ENCODE assay signal across 26 mouse cellular contexts in genomic region chr7:83982566-83982965, GRCm38 (mm10).
A peak's percentile ranks its signal among the peaks of the same experiment; 100 is the strongest.
DNase-seq lines count a peak whose midpoint lies in the region; ATAC-seq and TF ChIP-seq lines count a peak whose summit lies in the region.
"Had no signal": no experiment of that assay in that cellular context is flagged by ENCODE, and none has a peak within 500 bp of the region (broad histone marks: within the 10 kb centered on the region; RNA-seq: fewer than 3 reads in every experiment).

No protein-coding gene starts in this region.

- TF ChIP-seq EP300 in lung, postnatal 0 days (IDR thresholded peaks at IDR 0.05), result no peak

- H3K27ac ChIP-seq in embryonic facial prominence, embryonic 14.5 days (replicated peaks; ENCODE audit: low read depth, low read length), result no peak overlapping the region
- H3K27ac ChIP-seq in embryonic facial prominence, embryonic 10.5 days (replicated peaks), result no peak overlapping the region
- H3K27ac ChIP-seq in lung, postnatal 0 days (ENCODE audit: low read length), result no peak overlapping the region
- H3K27ac ChIP-seq in stomach, embryonic 14.5 days (ENCODE audit: low read length), result no peak overlapping the region
- H3K27ac ChIP-seq: heart, embryonic 13.5 days; hindbrain, embryonic 14.5 days; kidney, embryonic 15.5 days; layer of hippocampus, adult 2 months; left cerebral cortex, adult 2 months; limb, embryonic 12.5 days; liver, embryonic 15.5 days had no signal

- peak; percentile 30 for DNase-seq in embryonic facial prominence, embryonic 14.5 days (ENCODE audit: low spot score)
- no peak for DNase-seq in embryonic facial prominence, embryonic 10.5 days (ENCODE audit: low spot score)
- peak; percentile 53 for DNase-seq in lung, postnatal 0 days (ENCODE audit: low spot score)
- no peak for DNase-seq in lung, adult 2 months
- DNase-seq in gastrocnemius, postnatal 10 days, result no peak
- no peak for DNase-seq in c-Kit-positive CD71-positive TER-119-positive erythroid progenitor cells, embryonic 14.5 days (ENCODE audit: low spot score)
- DNase-seq: adrenal gland, adult 2 months; adrenal gland, postnatal 36 days; cerebellum, adult 2 months; cerebellum, postnatal 14 days; heart, postnatal 10 days; kidney, adult 11 months; kidney, postnatal 25 days; midbrain, embryonic 14.5 days; retina, postnatal 1 day; right cerebral cortex, postnatal 25 days had no signal

- 76% methylated on average over 2 of the region's 2 CpGs for WGBS in embryonic facial prominence, embryonic 14.5 days
- WGBS in embryonic facial prominence, embryonic 10.5 days, result 83% methylated on average over 2 of the region's 2 CpGs
- WGBS in lung, postnatal 0 days, result 52% methylated on average over 2 of the region's 2 CpGs
- 68% methylated on average over 2 of the region's 2 CpGs for WGBS in lung, adult 2 months
- WGBS in stomach, embryonic 14.5 days, result 91% methylated on average over 2 of the region's 2 CpGs

- H3K9ac ChIP-seq in embryonic facial prominence, embryonic 14.5 days (ENCODE audit: low read depth, low read length), result no peak overlapping the region
- no peak overlapping the region for H3K9ac ChIP-seq in lung, postnatal 0 days (replicated peaks; ENCODE audit: low read depth)
- H3K9ac ChIP-seq in stomach, embryonic 14.5 days (replicated peaks; ENCODE audit: low read depth, low read length), result no peak overlapping the region
- H3K9ac ChIP-seq: heart, embryonic 13.5 days; hindbrain, embryonic 14.5 days; kidney, embryonic 15.5 days; limb, embryonic 12.5 days; liver, embryonic 15.5 days had no signal

- no peak for TF ChIP-seq POLR2A in lung, adult 2 months (IDR thresholded peaks at IDR 0.05; ENCODE audit: borderline replicate concordance, extremely low read depth, low read depth, low read length)

- no peak for ATAC-seq in embryonic facial prominence, embryonic 14.5 days (ENCODE audit: low read depth)
- peak; percentile 56 for ATAC-seq in lung, postnatal 0 days
- ATAC-seq in stomach, embryonic 14.5 days (ENCODE audit: insufficient number of reproducible peaks, insufficient read depth, low FRiP score, low read depth), result 0 out of 2 replicates have a peak, but pooled peaks have one; percentile 14
- ATAC-seq: activated CD4-positive, CD25-positive, alpha-beta regulatory T cell, adult 4 months; forebrain, embryonic 16.5 days had no signal

- H3K4me2 ChIP-seq in embryonic facial prominence, embryonic 14.5 days (ENCODE audit: low read depth, low read length), result no peak overlapping the region
- no peak overlapping the region for H3K4me2 ChIP-seq in lung, postnatal 0 days (replicated peaks; ENCODE audit: low read depth, low read length)
- no peak overlapping the region for H3K4me2 ChIP-seq in stomach, embryonic 14.5 days (replicated peaks; ENCODE audit: low read depth, low read length)
- H3K4me2 ChIP-seq: heart, embryonic 13.5 days; hindbrain, embryonic 14.5 days; kidney, embryonic 15.5 days; limb, embryonic 12.5 days; liver, embryonic 15.5 days had no signal

- H3K9me3 ChIP-seq in embryonic facial prominence, embryonic 14.5 days (ENCODE audit: control insufficient read depth, low read length), result no peaks in the 10 kb centered on the region
- H3K9me3 ChIP-seq in embryonic facial prominence, embryonic 10.5 days, result no peaks in the 10 kb centered on the region
- no peaks in the 10 kb centered on the region for H3K9me3 ChIP-seq in lung, postnatal 0 days (ENCODE audit: low read length)
- no peaks in the 10 kb centered on the region for H3K9me3 ChIP-seq in stomach, embryonic 14.5 days (ENCODE audit: control insufficient read depth, low read depth, low read length)
- H3K9me3 ChIP-seq: heart, embryonic 13.5 days; kidney, embryonic 15.5 days; limb, embryonic 12.5 days; liver, embryonic 15.5 days had no signal

- no peak for TF ChIP-seq CTCF in lung, postnatal 0 days (IDR thresholded peaks at IDR 0.05)
- TF ChIP-seq CTCF in lung, adult 2 months (IDR thresholded peaks at IDR 0.05; ENCODE audit: insufficient read depth, low read length), result no peak

- H3K4me3 ChIP-seq in embryonic facial prominence, embryonic 14.5 days (ENCODE audit: low read depth, low read length), result no peak overlapping the region
- no peak overlapping the region for H3K4me3 ChIP-seq in embryonic facial prominence, embryonic 10.5 days
- H3K4me3 ChIP-seq in lung, postnatal 0 days (ENCODE audit: low read depth, low read length), result no peak overlapping the region
- H3K4me3 ChIP-seq in lung, adult 2 months (replicated peaks; ENCODE audit: extremely low read depth, low read depth, low read length), result no peak overlapping the region
- no peak overlapping the region for H3K4me3 ChIP-seq in stomach, embryonic 14.5 days (ENCODE audit: low read depth, low read length)
- H3K4me3 ChIP-seq: heart, embryonic 13.5 days; kidney, embryonic 15.5 days; layer of hippocampus, adult 2 months; left cerebral cortex, adult 2 months; limb, embryonic 12.5 days; liver, embryonic 15.5 days had no signal

- no peaks in the 10 kb centered on the region for H3K4me1 ChIP-seq in embryonic facial prominence, embryonic 14.5 days (ENCODE audit: control insufficient read depth, insufficient read depth, low read length)
- no peaks in the 10 kb centered on the region for H3K4me1 ChIP-seq in embryonic facial prominence, embryonic 10.5 days
- H3K4me1 ChIP-seq in lung, postnatal 0 days (ENCODE audit: insufficient read depth, low read depth, low read length), result no peaks in the 10 kb centered on the region
- no peaks in the 10 kb centered on the region for H3K4me1 ChIP-seq in lung, adult 2 months (ENCODE audit: control insufficient read depth, insufficient read depth, low read length)
- no peaks in the 10 kb centered on the region for H3K4me1 ChIP-seq in stomach, embryonic 14.5 days (ENCODE audit: control insufficient read depth, insufficient read depth, low read length)
- H3K4me1 ChIP-seq: kidney, embryonic 15.5 days; limb, embryonic 12.5 days; liver, embryonic 15.5 days had no signal

- no peaks in the 10 kb centered on the region for H3K27me3 ChIP-seq in embryonic facial prominence, embryonic 14.5 days (replicated peaks; ENCODE audit: control insufficient read depth, insufficient read depth, low read length)
- no peaks in the 10 kb centered on the region for H3K27me3 ChIP-seq in embryonic facial prominence, embryonic 10.5 days (replicated peaks; ENCODE audit: low read depth, poor library complexity, severe bottlenecking)
- no peaks in the 10 kb centered on the region for H3K27me3 ChIP-seq in lung, postnatal 0 days (replicated peaks; ENCODE audit: insufficient read depth, low read length)
- H3K27me3 ChIP-seq in stomach, embryonic 14.5 days (ENCODE audit: control insufficient read depth, insufficient read depth, low read length), result no peaks in the 10 kb centered on the region
- H3K27me3 ChIP-seq: heart, embryonic 13.5 days; kidney, embryonic 15.5 days; limb, embryonic 12.5 days; liver, embryonic 15.5 days had no signal

- no peaks in the 10 kb centered on the region for H3K36me3 ChIP-seq in embryonic facial prominence, embryonic 14.5 days (ENCODE audit: control insufficient read depth, insufficient read depth, low read length)
- H3K36me3 ChIP-seq in embryonic facial prominence, embryonic 10.5 days (replicated peaks), result no peaks in the 10 kb centered on the region
- no peaks in the 10 kb centered on the region for H3K36me3 ChIP-seq in lung, postnatal 0 days (ENCODE audit: insufficient read depth, low read length)
- no peaks in the 10 kb centered on the region for H3K36me3 ChIP-seq in stomach, embryonic 14.5 days (ENCODE audit: control insufficient read depth, insufficient read depth, low read length)
- H3K36me3 ChIP-seq: heart, embryonic 13.5 days; kidney, embryonic 15.5 days; limb, embryonic 12.5 days; liver, embryonic 15.5 days had no signal

Comparison
In these comparisons a context has a peak if more than half of its experiments do, and no peak if none do; other contexts are left out.
1. DNase-seq: peak in embryonic facial prominence, embryonic 14.5 days (single experiment) and lung, postnatal 0 days (single experiment); none in embryonic facial prominence, embryonic 10.5 days (single experiment), lung, adult 2 months (single experiment), gastrocnemius, postnatal 10 days (single experiment) and c-Kit-positive CD71-positive TER-119-positive erythroid progenitor cells, embryonic 14.5 days (single experiment).